Mouse (Mus musculus) thymus, adult 2 months (tissue): ENCODE data around the gene Zdhhc9. TPM values are rescaled to one million over a fixed set of nuclear protein-coding genes. Genes with fewer than 3 reads are reported as not detected.

Experiments
- DNase-seq: peaks from one replicate; pipeline ENCODE4 v3.0.0; 2021
- H3K27ac ChIP-seq: fragments of 200-500 bp; 2 replicates; pipeline ENCODE4 v1.5.1; 2012; ENCODE audit warnings: low read length, control low read depth; ENCODE audit not compliant: control insufficient read depth, insufficient read depth
- H3K27me3 ChIP-seq: fragments of 200-500 bp; 2 replicates; pipeline ENCODE4 v1.6.1; 2012; ENCODE audit warnings: mild to moderate bottlenecking, low read length, moderate library complexity, mixed read lengths; ENCODE audit not compliant: control insufficient read depth, insufficient read depth
- H3K36me3 ChIP-seq: fragments of 200-500 bp; 2 replicates; pipeline ENCODE4 v1.6.1; 2012; ENCODE audit warnings: mild to moderate bottlenecking, low read length, moderate library complexity; ENCODE audit not compliant: control insufficient read depth, insufficient read depth
- H3K4me1 ChIP-seq: fragments of 200-500 bp; replicated peaks from 2 replicates; pipeline ENCODE4 v1.6.1; 2012; ENCODE audit warnings: low read length; ENCODE audit not compliant: control insufficient read depth, insufficient read depth
- H3K4me3 ChIP-seq: fragments of 200-500 bp; 2 replicates; pipeline ENCODE4 v1.5.1; 2012; ENCODE audit warnings: mild to moderate bottlenecking, low read length, control low read depth, moderate library complexity; ENCODE audit not compliant: control insufficient read depth, insufficient read depth
- CTCF ChIP-seq: fragments of 200-500 bp; IDR thresholded peaks from 2 replicates; pipeline ENCODE4 v1.5.1; 2012; ENCODE audit warnings: mild to moderate bottlenecking, control low read depth, low read length, moderate library complexity, borderline replicate concordance; ENCODE audit not compliant: control insufficient read depth, poor library complexity, insufficient read depth; ENCODE audit errors: extremely low read depth
- POLR2A ChIP-seq: fragments of 200-500 bp; IDR thresholded peaks from 2 replicates; pipeline ENCODE4 v1.6.1; 2012; ENCODE audit warnings: mild to moderate bottlenecking, low read length, control low read depth, moderate library complexity; ENCODE audit not compliant: control insufficient read depth, poor library complexity, insufficient read depth; ENCODE audit errors: extremely low read depth
- WGBS: fragments of 180-500 bp; shearing (Covaris S2); methylation state at CpG from one replicate; pipeline ENCODE4 v1.1.7; 2018; 5-methylcytosine and 5-hydroxymethylcytosine counted together
- polyA plus RNA-seq: library from polyadenylated mRNA; depleted of rRNA; stranded (reverse); fragments of >200 nt; gene quantifications from 2 replicates; pipeline ENCODE4 v1.2.3, GENCODE M21; 2012; rRNA removed

The Zdhhc9 gene
- 22.4 and 25.7 TPM in 2 replicates for polyA plus RNA-seq

- peak within 1 kb of the TSS; percentile 84 for H3K27ac ChIP-seq
- peak within 1 kb of the TSS; percentile 70 for H3K4me3 ChIP-seq
- TF ChIP-seq POLR2A (peak; percentile 48), CTCF (no peak)
- under 1% methylated on average over 31 of the region's 34 CpGs for WGBS
- H3K36me3 ChIP-seq, result no peaks in the 10 kb centered on the region
- DNase-seq, result peak; percentile 86
- peaks cover 4% of the 10 kb centered on the region for H3K4me1 ChIP-seq
- no peaks in the 10 kb centered on the region for H3K27me3 ChIP-seq
These were observed at the start of gene Zdhhc9 for GRCm38 (mm10) chrX:48208519-48209185. Gene Zdhhc9, minus strand, starts transcription at chrX:48208878.

- TF ChIP-seq POLR2A (no peak), CTCF (no peak)
- no peaks in the 10 kb centered on the region for H3K36me3 ChIP-seq
- no peaks in the 10 kb centered on the region for H3K27me3 ChIP-seq
- under 1% methylated on average over 16 of the region's 16 CpGs for WGBS
- peak overlapping the region; percentile 51 for H3K4me3 ChIP-seq
- no peak overlapping the region for H3K27ac ChIP-seq
- no peak for DNase-seq
- H3K4me1 ChIP-seq, result no peaks in the 10 kb centered on the region; the same call in 1 of the 2 replicates
These were observed 48.3 kb upstream of the Zdhhc9 start for GRCm38 (mm10) chrX:48257011-48257410.

GRCm38 (mm10) chrX:48256468-48257007 is 47.9 kb upstream of the Zdhhc9 start, which contains the start of gene Utp14a:
Gene Utp14a, plus strand, starts transcription at chrX:48256862.
- H3K36me3 ChIP-seq, result no peaks in the 10 kb centered on the region
- 0 out of 2 replicates have a peak, but pooled peaks have one; percentile 25 for TF ChIP-seq CTCF
- peak; percentile 53 for TF ChIP-seq POLR2A
- H3K27ac ChIP-seq, result peak within 1 kb of the TSS; percentile 88
- peak within 1 kb of the TSS; percentile 96 for H3K4me3 ChIP-seq
- no peaks in the 10 kb centered on the region; the same call in 1 of the 2 replicates for H3K4me1 ChIP-seq
- no peaks in the 10 kb centered on the region for H3K27me3 ChIP-seq
- 1% methylated on average over 33 of the region's 33 CpGs for WGBS
- DNase-seq, result peak; percentile 88

- Histone ChIP-seq H3K4me3 (peak overlapping the region; percentile 96), H3K27ac (peak overlapping the region; percentile 88), H3K4me1 (no peaks in the 10 kb centered on the region; the same call in 1 of the 2 replicates), H3K36me3 (no peaks in the 10 kb centered on the region), H3K27me3 (no peaks in the 10 kb centered on the region)
- WGBS, result 2% methylated on average over 18 of the region's 18 CpGs
- TF ChIP-seq POLR2A, result no peak
- TF ChIP-seq CTCF, result no peak
- DNase-seq, result no peak
These were observed 47.3 kb upstream of the Zdhhc9 start for GRCm38 (mm10) chrX:48255830-48256428.

GRCm38 (mm10) chrX:48234417-48234816 is 25.7 kb upstream of the Zdhhc9 start:
- no peak overlapping the region for H3K4me3 ChIP-seq
- no peaks in the 10 kb centered on the region for H3K27me3 ChIP-seq
- 3% methylated on average over 7 of the region's 7 CpGs for WGBS
- peak overlapping the region; percentile 86 for H3K27ac ChIP-seq
- no peak for TF ChIP-seq CTCF
- TF ChIP-seq POLR2A, result no peak
- H3K4me1 ChIP-seq, result peaks cover 2% of the 10 kb centered on the region
- DNase-seq, result peak; percentile 49
- H3K36me3 ChIP-seq, result no peaks in the 10 kb centered on the region

GRCm38 (mm10) chrX:48226225-48226624 is 17.5 kb upstream of the Zdhhc9 start:
- H3K27me3 ChIP-seq, result no peaks in the 10 kb centered on the region
- no peak for DNase-seq
- H3K27ac ChIP-seq, result no peak overlapping the region
- 94% methylated on average over 7 of the region's 7 CpGs for WGBS
- H3K4me3 ChIP-seq, result no peak overlapping the region
- H3K36me3 ChIP-seq, result no peaks in the 10 kb centered on the region
- TF ChIP-seq POLR2A, result no peak
- TF ChIP-seq CTCF, result no peak
- no peaks in the 10 kb centered on the region for H3K4me1 ChIP-seq

- Histone ChIP-seq H3K27ac (no peak overlapping the region), H3K4me1 (no peaks in the 10 kb centered on the region), H3K27me3 (no peaks in the 10 kb centered on the region), H3K36me3 (no peaks in the 10 kb centered on the region), H3K4me3 (no peak overlapping the region)
- TF ChIP-seq CTCF (no peak), POLR2A (no peak)
- DNase-seq, result no peak
- WGBS, result 96% methylated on average over 7 of the region's 7 CpGs
These were observed 14.0 kb upstream of the Zdhhc9 start for GRCm38 (mm10) chrX:48222706-48223105.
